Mouse (Mus musculus): Measurements from ENCODE around the gene Defb33.
A peak's percentile ranks its signal among the peaks of the same experiment; 100 is the strongest.

Gene Defb33

GRCm38 (mm10) chr8:20892369-20892768 lies at the start of gene Defb33:
Gene Defb33, plus strand, starts transcription at chr8:20892669.
- no peak for DNase-seq

- DNase-seq, result peak in 1 of 2 experiments; percentile 1
Observed at GRCm38 (mm10) chr8:20874608-20875007, 17.9 kb upstream of the Defb33 start.

DNA sequence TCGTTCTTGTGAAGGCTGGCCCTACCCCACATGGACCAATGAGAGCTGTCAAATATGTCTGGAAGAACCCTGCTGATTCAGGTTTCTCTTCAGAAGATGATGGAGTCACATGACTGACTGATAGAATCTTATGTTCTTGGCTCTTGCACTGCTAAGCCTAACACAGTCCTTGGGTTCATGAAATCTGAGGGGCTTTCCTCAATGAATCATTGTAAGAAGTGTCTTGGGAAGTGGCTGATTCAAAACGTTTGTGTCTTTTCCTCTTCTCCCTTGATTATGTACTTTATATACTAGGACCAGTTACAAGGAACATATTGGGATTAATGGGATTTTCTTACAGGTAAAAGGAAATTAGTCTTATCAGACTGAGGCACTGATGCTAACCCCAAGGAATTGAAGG lies 10.1 kb downstream of the Defb33 start, which contains the start of gene Gm15056:
Gene Gm15056, minus strand, starts transcription at position 101 of the 400 bp plus-strand sequence.
- DNase-seq, result no peak

- DNase-seq, result no peak
Observed at GRCm38 (mm10) chr8:20907119-20907518, 14.7 kb downstream of the Defb33 start.

DNA sequence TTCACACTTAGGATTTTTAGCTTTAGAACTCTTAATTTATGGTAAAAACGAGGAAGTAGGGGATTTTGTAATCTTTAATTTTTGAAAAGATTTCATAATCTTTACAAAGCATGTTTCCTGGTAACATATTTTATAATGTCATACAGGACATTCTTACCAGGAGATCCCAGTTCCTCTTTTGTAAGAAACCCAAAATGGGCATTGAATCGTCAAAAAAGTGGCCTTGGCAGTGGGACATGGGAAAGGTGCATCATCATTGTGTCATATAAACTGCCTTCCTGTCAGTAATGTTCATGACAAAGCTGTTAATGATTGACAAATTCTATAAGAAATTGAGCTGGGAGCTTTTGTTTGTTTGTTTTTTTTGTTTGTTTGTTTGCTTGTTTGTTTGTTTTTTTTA lies 15.8 kb downstream of the Defb33 start:
- no peak for DNase-seq

DNA sequence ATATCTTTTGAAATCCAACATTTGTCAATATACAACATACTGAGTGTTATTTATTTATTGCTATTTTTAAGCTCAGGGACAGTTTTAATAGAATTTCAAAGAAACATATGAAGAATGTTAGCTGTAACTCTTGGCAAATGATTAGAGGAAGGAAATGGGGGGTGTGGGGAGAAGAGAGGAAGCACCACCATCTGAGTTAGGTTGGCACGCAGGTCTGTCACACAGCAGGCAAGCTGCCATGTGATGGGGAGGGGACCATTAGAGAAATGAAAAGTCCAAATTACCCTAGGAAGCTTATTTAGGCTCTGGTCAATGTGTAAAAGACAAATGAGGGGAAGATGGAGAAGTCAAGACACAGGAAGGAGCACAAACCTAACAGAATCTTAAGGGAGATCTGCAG lies 19.8 kb downstream of the Defb33 start:
- no peak for DNase-seq

- DNase-seq, result no peak
Observed at GRCm38 (mm10) chr8:20921971-20922370, 29.5 kb downstream of the Defb33 start, which contains the start of gene Gm6040. Gene Gm6040, minus strand, starts transcription at chr8:20922071.

DNA sequence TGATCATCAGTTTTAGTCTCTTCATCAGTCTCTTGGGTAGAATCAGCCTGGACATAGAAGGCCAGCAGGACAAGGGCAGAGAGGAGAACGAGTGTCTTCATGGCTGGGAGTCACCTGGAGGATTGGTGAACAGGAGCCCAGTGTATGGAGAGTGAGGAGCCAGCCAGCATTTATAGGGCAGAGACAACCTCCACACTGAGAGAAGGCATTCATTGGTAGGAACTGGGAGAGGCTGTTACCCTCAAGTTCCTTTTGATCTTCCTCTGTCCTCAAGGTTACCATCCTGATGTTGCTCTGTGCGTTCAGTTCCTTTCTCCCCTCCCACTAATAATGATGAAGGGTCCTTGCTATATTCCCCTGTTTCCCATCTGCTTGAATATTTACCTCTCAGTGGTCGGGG lies 52.1 kb downstream of the Defb33 start, which contains the start of gene AY761185:
Gene AY761185, minus strand, starts transcription at position 101 of the 400 bp plus-strand sequence.
- DNase-seq, result no peak
